Mouse (Mus musculus): ENCODE results near the gene Erp27. TPM values are rescaled to one million over a fixed set of nuclear protein-coding genes. Genes with fewer than 3 reads are reported as not detected.

Erp27 gene
- total and polyA plus RNA-seq, 3 experiments = 0.39 TPM; not detected in 2

GRCm38 (mm10) chr6:136941051-136942021, 19.4 kb upstream of the Erp27 start, which contains the start of gene Arhgdib (continued):
- TF ChIP-seq ZMIZ1 (IDR thresholded peaks at IDR 0.05; ENCODE audit: low read depth, low read length) (peak; percentile 94), ETS1 (IDR thresholded peaks at IDR 0.05; ENCODE audit: low read depth, low read length) (peak; percentile 71), NELFE (IDR thresholded peaks at IDR 0.05; ENCODE audit: low read depth, low read length) (peak; percentile 75), ELF1 (IDR thresholded peaks at IDR 0.05; ENCODE audit: low read depth, low read length) (no peak), MAX (IDR thresholded peaks at IDR 0.05; ENCODE audit: low read length) (peak; percentile 82), MYC (IDR thresholded peaks at IDR 0.05; ENCODE audit: low read depth, low read length) (0 out of 2 replicates have a peak, but pooled peaks have one; percentile 35), USF1 (IDR thresholded peaks at IDR 0.05; ENCODE audit: low read depth, low read length) (peak; percentile 84), POLR2A (IDR thresholded peaks at IDR 0.05; ENCODE audit: control insufficient read depth in 1 of 2, insufficient read depth in 1 of 2, low read depth in 1 of 2, low read length in 2 of 2, poor library complexity in 1 of 2) (peak in 1 of 2 experiments; percentile 77; a peak in 2 of 4 replicates), GATA1 (IDR thresholded peaks at IDR 0.05; ENCODE audit: low read depth, low read length) (peak; percentile 68), ZKSCAN1 (IDR thresholded peaks at IDR 0.05; ENCODE audit: low read depth, low read length) (no peak), TAL1 (IDR thresholded peaks at IDR 0.05; ENCODE audit: low read length) (peak; percentile 17; the same call in 1 of the 2 replicates), SIN3A (IDR thresholded peaks at IDR 0.05; ENCODE audit: low read length) (peak; percentile 89)

- H3K9ac ChIP-seq (ENCODE audit: control insufficient read depth, low read depth, low read length, poor library complexity, severe bottlenecking) = peak overlapping the region; percentile 86
- peaks cover 0 to 49% of the 10 kb centered on the region in 2 experiments; a peak in 2 of 4 replicates for H3K36me3 ChIP-seq (ENCODE audit: control insufficient read depth in 1 of 2, insufficient read depth in 2 of 2, low read length in 2 of 2)
- no peak for TF ChIP-seq ZMIZ1 (IDR thresholded peaks at IDR 0.05; ENCODE audit: low read depth, low read length)
- TF ChIP-seq BHLHE40 (IDR thresholded peaks at IDR 0.05; ENCODE audit: borderline replicate concordance, low read depth, low read length) = no peak
- 0 out of 4 replicates have a peak, but pooled peaks have one; percentile 21 to 34 for TF ChIP-seq POLR2A (IDR thresholded peaks at IDR 0.05; ENCODE audit: control insufficient read depth in 1 of 2, insufficient read depth in 1 of 2, low read depth in 1 of 2, low read length in 2 of 2, poor library complexity in 1 of 2)
- TF ChIP-seq MAX (IDR thresholded peaks at IDR 0.05; ENCODE audit: low read length) = no peak
- TF ChIP-seq RAD21 (IDR thresholded peaks at IDR 0.05; ENCODE audit: low read depth, low read length) = no peak
- TF ChIP-seq MAFK (IDR thresholded peaks at IDR 0.05; ENCODE audit: borderline replicate concordance, low read depth, low read length) = no peak
- peak; percentile 62; the same call in 1 of the 2 replicates for TF ChIP-seq SIN3A (IDR thresholded peaks at IDR 0.05; ENCODE audit: low read length)
- TF ChIP-seq MXI1 (IDR thresholded peaks at IDR 0.05; ENCODE audit: low read depth, low read length) = peak; percentile 27; the same call in 1 of the 2 replicates
- TF ChIP-seq TBP (IDR thresholded peaks at IDR 0.05; ENCODE audit: low read depth, low read length) = 0 out of 2 replicates have a peak, but pooled peaks have one; percentile 13
- TF ChIP-seq POLR2AphosphoS2 (IDR thresholded peaks at IDR 0.05; ENCODE audit: low read length) = no peak
- no peak for TF ChIP-seq TCF12 (IDR thresholded peaks at IDR 0.05; ENCODE audit: low read depth, low read length)
- no peak for TF ChIP-seq E2F4 (IDR thresholded peaks at IDR 0.05; ENCODE audit: borderline replicate concordance, low read depth, low read length)
- TF ChIP-seq GABPA (IDR thresholded peaks at IDR 0.05; ENCODE audit: low read depth, low read length) = no peak
- TF ChIP-seq ELF1 (IDR thresholded peaks at IDR 0.05; ENCODE audit: low read depth, low read length) = no peak
- TF ChIP-seq KAT2A (conservative IDR thresholded peaks at IDR 0.05; ENCODE audit: low read depth, low read length) = no peak
- no peaks in the 10 kb centered on the region for H3K9me3 ChIP-seq (replicated peaks; ENCODE audit: insufficient read depth, low read length)
- peak; percentile 67 for DNase-seq (ENCODE audit: low read depth, low spot score)
- peaks cover 30% of the 10 kb centered on the region for H3K79me2 ChIP-seq (ENCODE audit: control insufficient read depth, insufficient read depth, low read length, poor library complexity)
- H3K27ac ChIP-seq (ENCODE audit: control insufficient read depth, low read depth, low read length) = peak overlapping the region; percentile 99
- no peaks in the 10 kb centered on the region for H3K27me3 ChIP-seq (ENCODE audit: control insufficient read depth in 1 of 2, insufficient read depth in 2 of 2, low read length in 2 of 2)
- peaks cover 13 to 40% of the 10 kb centered on the region in 2 experiments for H3K4me1 ChIP-seq (ENCODE audit: control insufficient read depth in 1 of 2, insufficient read depth in 2 of 2, low read length in 2 of 2)
- peak overlapping the region; percentile 61 to 64 for H3K4me3 ChIP-seq (ENCODE audit: control insufficient read depth in 1 of 2, insufficient read depth in 1 of 2, low read depth in 2 of 2, low read length in 2 of 2)
Measured at GRCm38 (mm10) chr6:136940188-136940960, 18.4 kb upstream of the Erp27 start.
